In genomic region chr10:91260416-91260815, GRCm38 (mm10) we compare ENCODE assay signal across 17 mouse cellular contexts.
"Had no signal": no experiment of that assay in that cellular context is flagged by ENCODE, and none has a peak within 500 bp of the region (broad histone marks: within the 10 kb centered on the region; RNA-seq: fewer than 3 reads in every experiment).

No protein-coding gene starts in this region.

- H3K9me3 ChIP-seq: liver, embryonic 13.5 days; neural tube, embryonic 12.5 days; neural tube, embryonic 15.5 days; stomach, embryonic 15.5 days had no signal

- H3K27me3 ChIP-seq: liver, embryonic 13.5 days; neural tube, embryonic 12.5 days; neural tube, embryonic 15.5 days; stomach, embryonic 15.5 days had no signal

- H3K27ac ChIP-seq: layer of hippocampus, adult 2 months; liver, embryonic 13.5 days; neural tube, embryonic 12.5 days; neural tube, embryonic 15.5 days; stomach, embryonic 15.5 days had no signal

- H3K4me3 ChIP-seq: layer of hippocampus, adult 2 months; liver, embryonic 13.5 days; neural tube, embryonic 12.5 days; neural tube, embryonic 15.5 days; stomach, embryonic 15.5 days had no signal

- H3K9ac ChIP-seq: liver, embryonic 13.5 days; neural tube, embryonic 12.5 days; neural tube, embryonic 15.5 days; stomach, embryonic 15.5 days had no signal

- DNase-seq: kidney, adult 18-20 months; kidney, adult 9 months; kidney, postnatal 14 days; layer of hippocampus, adult 9-11 months; liver, embryonic 13.5 days; lung, adult 2 months; lung, postnatal 14 days; lung, postnatal 4 days; retina, postnatal 1 day; right cerebral cortex, postnatal 25 days; spleen, adult 18-20 months; thymus, postnatal 25 days had no signal

- H3K4me1 ChIP-seq: liver, embryonic 13.5 days; neural tube, embryonic 12.5 days; neural tube, embryonic 15.5 days; stomach, embryonic 15.5 days had no signal

- H3K4me2 ChIP-seq: liver, embryonic 13.5 days; neural tube, embryonic 12.5 days; neural tube, embryonic 15.5 days; stomach, embryonic 15.5 days had no signal

- H3K36me3 ChIP-seq: liver, embryonic 13.5 days; neural tube, embryonic 12.5 days; neural tube, embryonic 15.5 days; stomach, embryonic 15.5 days had no signal

- ATAC-seq: intestine, embryonic 16.5 days had no signal
